Mouse (Mus musculus) ES-Bruce4 (cell line): Measurements from ENCODE around the gene Prdm16. TPM values are rescaled to one million over a fixed set of nuclear protein-coding genes. Genes with fewer than 3 reads are reported as not detected.
A peak's percentile ranks its signal among the peaks of the same experiment; 100 is the strongest.

Source experiments
- H3K27ac ChIP-seq: 2 replicates; pipeline ENCODE4 v1.5.1; 2012; ENCODE audit warnings: low read length, inconsistent platforms; ENCODE audit not compliant: insufficient read depth
- H3K27me3 ChIP-seq: 2 replicates; pipeline ENCODE4 v1.6.1; 2012; ENCODE audit warnings: mild to moderate bottlenecking, low read length, inconsistent platforms; ENCODE audit not compliant: control insufficient read depth, poor library complexity, insufficient read depth, severe bottlenecking
- H3K36me3 ChIP-seq: 2 replicates; pipeline ENCODE4 v1.6.1; 2012; ENCODE audit warnings: inconsistent platforms, mild to moderate bottlenecking, low read length, moderate library complexity; ENCODE audit not compliant: control insufficient read depth, poor library complexity, insufficient read depth, severe bottlenecking
- H3K4me1 ChIP-seq: one replicate; pipeline ENCODE4 v1.8.1; 2011; ENCODE audit warnings: low read length; ENCODE audit not compliant: control insufficient read depth, insufficient read depth
- H3K4me3 ChIP-seq: 2 replicates; pipeline ENCODE4 v1.5.1; 2011; ENCODE audit warnings: low read depth, mild to moderate bottlenecking, low read length
- H3K9ac ChIP-seq: 2 replicates; pipeline ENCODE4 v1.6.1; 2012; ENCODE audit warnings: low read depth, mild to moderate bottlenecking, inconsistent platforms; ENCODE audit not compliant: poor library complexity, severe bottlenecking
- H3K9me3 ChIP-seq: replicated peaks from 2 replicates; pipeline ENCODE4 v1.6.1; 2012; ENCODE audit warnings: mild to moderate bottlenecking, low read length, inconsistent platforms; ENCODE audit not compliant: control insufficient read depth, poor library complexity, insufficient read depth, severe bottlenecking
- CTCF ChIP-seq: IDR thresholded peaks from one replicate; pipeline ENCODE4 v1.8.1; 2011; ENCODE audit warnings: low read depth, low read length
- EP300 ChIP-seq: IDR thresholded peaks from 2 replicates; pipeline ENCODE4 v1.6.1; 2011; ENCODE audit warnings: low read depth, low read length; ENCODE audit not compliant: insufficient read depth
- POLR2A ChIP-seq: IDR thresholded peaks from one replicate; pipeline ENCODE4 v1.8.1; 2011; ENCODE audit warnings: low read length; ENCODE audit not compliant: insufficient read depth
- polyA plus RNA-seq: library from polyadenylated mRNA; stranded (reverse); fragments of >200 nt; gene quantifications from 2 replicates; pipeline ENCODE4 v1.2.4, GENCODE M21; 2011; ENCODE audit warnings: low read depth; ENCODE audit not compliant: missing spikeins, insufficient read depth, insufficient read length

Gene Prdm16
- polyA plus RNA-seq, 1 experiment: 3.1 TPM

GRCm38 (mm10) chr4:154392641-154393040 lies 244.0 kb downstream of the Prdm16 start:
- Histone ChIP-seq H3K4me1 (no peaks in the 10 kb centered on the region), H3K27me3 (no peaks in the 10 kb centered on the region), H3K36me3 (no peaks in the 10 kb centered on the region), H3K4me3 (no peak overlapping the region), H3K9ac (no peak overlapping the region), H3K27ac (no peak overlapping the region), H3K9me3 (no peaks in the 10 kb centered on the region)
- TF ChIP-seq EP300 (no peak), CTCF (peak; percentile 7)

DNA sequence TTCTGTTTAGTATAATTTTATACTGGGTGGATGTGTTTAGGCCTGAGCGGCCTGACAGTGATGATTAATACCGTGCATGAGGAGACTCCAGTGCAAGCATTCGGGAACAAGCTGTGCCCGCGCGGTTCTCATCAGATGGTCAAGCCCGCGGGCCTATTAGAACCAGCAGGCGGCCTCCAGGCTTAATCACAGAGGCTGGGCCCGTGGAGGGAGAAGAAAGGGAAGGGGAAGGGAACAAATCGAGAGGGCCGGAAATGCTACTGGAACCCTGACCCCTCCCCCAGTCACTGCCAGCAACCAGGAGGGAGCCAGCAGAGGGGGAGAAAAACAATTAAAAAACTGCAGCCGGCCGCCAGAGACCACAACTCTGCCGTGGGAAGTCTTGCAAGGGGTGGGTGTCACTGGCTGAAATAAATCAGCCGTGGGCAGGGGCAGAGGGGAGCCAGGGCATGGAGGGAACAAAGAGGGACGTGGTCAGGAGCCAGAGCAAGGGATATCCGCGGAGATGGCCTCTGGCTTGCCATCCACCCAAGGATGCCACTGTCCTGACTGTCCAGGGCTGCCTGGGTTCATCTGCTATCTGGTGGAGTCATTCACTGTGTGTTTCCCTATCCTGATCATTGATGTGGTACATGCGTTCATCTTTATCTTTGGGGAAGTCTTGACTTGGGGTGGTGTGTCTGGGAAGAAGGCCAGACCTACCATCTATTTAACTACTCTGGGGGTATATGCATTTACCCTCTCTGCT lies 246.2 kb downstream of the Prdm16 start:
- Histone ChIP-seq H3K4me1 (no peaks in the 10 kb centered on the region), H3K9me3 (no peaks in the 10 kb centered on the region), H3K4me3 (no peak overlapping the region), H3K9ac (no peak overlapping the region), H3K27ac (no peak overlapping the region), H3K36me3 (no peaks in the 10 kb centered on the region), H3K27me3 (no peaks in the 10 kb centered on the region)
- 0 out of 2 replicates have a peak, but pooled peaks have one; percentile 9 for TF ChIP-seq EP300
- no peak for TF ChIP-seq CTCF
- no peak for TF ChIP-seq POLR2A

DNA sequence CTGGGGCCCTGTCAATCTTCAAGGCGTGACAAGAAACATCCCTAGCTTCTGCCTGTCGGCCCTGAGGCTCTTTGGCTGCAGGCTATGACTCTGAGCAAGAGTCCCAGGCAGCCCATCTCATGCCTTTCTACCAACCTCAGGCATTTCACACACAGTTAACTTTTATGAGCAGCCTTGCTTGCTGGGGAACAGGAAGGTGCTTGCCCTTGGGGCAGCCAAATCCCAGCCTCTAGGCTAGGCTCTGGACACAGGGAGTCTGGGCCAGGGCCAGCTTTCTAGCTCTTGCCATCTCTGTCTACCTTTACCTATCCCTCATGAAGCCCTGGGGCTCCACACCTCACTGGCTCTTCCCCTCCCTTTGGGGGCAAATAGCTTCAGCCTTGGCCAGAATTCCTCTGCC lies 247.0 kb downstream of the Prdm16 start:
- Histone ChIP-seq H3K27ac (no peak overlapping the region), H3K27me3 (no peaks in the 10 kb centered on the region), H3K9me3 (no peaks in the 10 kb centered on the region), H3K4me3 (no peak overlapping the region), H3K4me1 (no peaks in the 10 kb centered on the region), H3K9ac (no peak overlapping the region), H3K36me3 (no peaks in the 10 kb centered on the region)
- TF ChIP-seq EP300 (no peak), CTCF (no peak), POLR2A (no peak)

GRCm38 (mm10) chr4:154386810-154387209 lies 249.9 kb downstream of the Prdm16 start:
- Histone ChIP-seq H3K9me3 (no peaks in the 10 kb centered on the region), H3K27me3 (no peaks in the 10 kb centered on the region), H3K9ac (no peak overlapping the region), H3K4me1 (no peaks in the 10 kb centered on the region), H3K4me3 (no peak overlapping the region), H3K27ac (no peak overlapping the region), H3K36me3 (no peaks in the 10 kb centered on the region)
- TF ChIP-seq POLR2A (no peak), CTCF (no peak), EP300 (no peak)

DNA sequence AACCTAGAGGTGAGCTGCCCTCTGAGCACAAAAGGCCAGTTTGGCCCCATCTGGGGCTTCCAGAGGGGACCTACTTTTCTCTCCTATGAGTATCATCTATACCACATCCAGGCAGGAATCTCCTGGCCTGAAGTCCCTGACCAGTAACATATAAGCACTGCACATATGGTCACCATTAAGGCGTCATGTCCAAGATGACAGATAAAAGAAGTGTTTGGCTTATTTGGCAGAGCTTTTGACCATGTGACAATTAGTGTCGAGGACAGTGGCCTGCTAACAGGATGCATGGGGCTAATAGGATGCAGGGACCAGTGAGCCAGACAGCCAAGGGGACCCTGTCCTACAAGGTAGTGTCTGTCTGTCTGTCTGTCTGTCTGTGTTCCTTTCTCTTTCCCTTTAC lies 250.8 kb downstream of the Prdm16 start:
- no peak overlapping the region for H3K9ac ChIP-seq
- H3K4me3 ChIP-seq: no peak overlapping the region
- H3K9me3 ChIP-seq: no peaks in the 10 kb centered on the region
- TF ChIP-seq CTCF: no peak
- no peak for TF ChIP-seq POLR2A
- TF ChIP-seq EP300: no peak
- H3K27ac ChIP-seq: no peak overlapping the region
- no peaks in the 10 kb centered on the region for H3K27me3 ChIP-seq
- H3K4me1 ChIP-seq: no peaks in the 10 kb centered on the region
- H3K36me3 ChIP-seq: no peaks in the 10 kb centered on the region

DNA sequence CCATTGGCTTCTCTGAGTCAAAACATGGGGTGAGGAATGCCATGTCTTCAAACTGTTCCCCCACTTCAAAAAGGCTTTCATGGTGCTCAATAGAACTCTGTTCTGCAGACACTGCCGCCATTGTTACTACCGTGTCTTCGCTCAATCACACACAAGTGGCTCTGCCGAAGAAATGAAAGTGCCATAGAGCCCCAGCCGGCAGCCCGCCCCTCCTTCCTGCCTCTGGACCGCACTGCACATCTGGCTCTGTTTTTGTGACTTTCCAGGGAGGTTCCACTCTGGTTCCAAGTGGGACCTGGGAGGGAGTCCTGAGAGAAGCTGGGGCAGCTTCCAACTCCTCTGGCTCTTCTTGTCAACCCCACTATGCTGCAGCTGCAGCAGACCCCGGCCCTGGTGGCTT lies 251.5 kb downstream of the Prdm16 start:
- TF ChIP-seq CTCF: no peak
- no peak for TF ChIP-seq POLR2A
- TF ChIP-seq EP300: no peak
- Histone ChIP-seq H3K4me3 (no peak overlapping the region), H3K4me1 (no peaks in the 10 kb centered on the region), H3K9me3 (no peaks in the 10 kb centered on the region), H3K27me3 (no peaks in the 10 kb centered on the region), H3K36me3 (no peaks in the 10 kb centered on the region), H3K9ac (no peak overlapping the region), H3K27ac (no peak overlapping the region)
